Mouse (Mus musculus): ENCODE results near the gene Tenm2. TPM values are rescaled to one million over a fixed set of nuclear protein-coding genes. Genes with fewer than 3 reads are reported as not detected.

The Tenm2 gene
- total and polyA plus RNA-seq, 3 experiments = not detected

DNA sequence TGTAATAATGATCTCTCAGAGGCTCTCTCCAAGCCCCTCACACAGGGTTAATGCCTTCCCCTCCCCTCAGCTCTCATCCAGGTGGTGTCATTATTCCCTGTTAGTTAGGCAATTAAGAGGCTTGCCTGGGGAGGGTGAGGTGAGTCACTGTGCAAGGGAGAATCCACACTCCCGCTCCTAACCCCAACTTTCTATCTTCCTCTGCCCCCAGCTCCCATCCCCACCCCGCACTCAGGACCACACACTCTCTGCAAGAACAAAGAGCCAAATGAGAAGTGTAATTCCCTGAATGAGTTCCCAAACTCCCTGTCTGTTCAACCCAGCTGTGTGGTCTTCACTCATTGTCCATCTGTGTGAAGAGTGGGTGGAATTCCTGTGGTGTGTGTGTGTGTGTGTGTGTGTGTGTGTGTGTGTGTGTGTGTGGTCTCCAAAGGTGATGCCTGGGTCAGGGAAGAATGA lies 932.8 kb downstream of the Tenm2 start:
- Histone ChIP-seq H3K79me2 (ENCODE audit: control insufficient read depth, insufficient read depth, low read length, poor library complexity) (no peaks in the 10 kb centered on the region), H3K4me1 (ENCODE audit: control insufficient read depth in 1 of 2, insufficient read depth in 2 of 2, low read length in 2 of 2) (peaks cover 2 to 7% of the 10 kb centered on the region in 2 experiments; a peak in 3 of 4 replicates), H3K27me3 (ENCODE audit: control insufficient read depth in 1 of 2, insufficient read depth in 2 of 2, low read length in 2 of 2) (no peaks in the 10 kb centered on the region), H3K4me3 (ENCODE audit: control insufficient read depth in 1 of 2, insufficient read depth in 1 of 2, low read depth in 2 of 2, low read length in 2 of 2) (no peak overlapping the region), H3K9ac (ENCODE audit: control insufficient read depth, low read depth, low read length, poor library complexity, severe bottlenecking) (no peak overlapping the region), H3K9me3 (replicated peaks; ENCODE audit: insufficient read depth, low read length) (no peaks in the 10 kb centered on the region), H3K27ac (ENCODE audit: control insufficient read depth, low read depth, low read length) (no peak overlapping the region), H3K36me3 (ENCODE audit: control insufficient read depth in 1 of 2, insufficient read depth in 2 of 2, low read length in 2 of 2) (peaks cover 0 to 5% of the 10 kb centered on the region in 2 experiments; a peak in 2 of 4 replicates)
- TF ChIP-seq USF2 (IDR thresholded peaks at IDR 0.05; ENCODE audit: borderline replicate concordance in 1 of 2, insufficient read depth in 1 of 2, low read depth in 1 of 2, low read length in 2 of 2) = no peak
- no peak for TF ChIP-seq ETS1 (IDR thresholded peaks at IDR 0.05; ENCODE audit: low read depth, low read length)
- TF ChIP-seq ZNF384 (IDR thresholded peaks at IDR 0.05; ENCODE audit: low read depth, low read length) = no peak
- TF ChIP-seq RCOR1 (IDR thresholded peaks at IDR 0.05; ENCODE audit: low read depth, low read length) = no peak
- TF ChIP-seq ZKSCAN1 (IDR thresholded peaks at IDR 0.05; ENCODE audit: low read depth, low read length) = no peak
- no peak for TF ChIP-seq HCFC1 (IDR thresholded peaks at IDR 0.05; ENCODE audit: low read depth, low read length)
- TF ChIP-seq SMC3 (IDR thresholded peaks at IDR 0.05; ENCODE audit: low read depth, low read length) = no peak
- no peak for TF ChIP-seq MYB (IDR thresholded peaks at IDR 0.05; ENCODE audit: low read depth, low read length)
- no peak for TF ChIP-seq MEF2A (IDR thresholded peaks at IDR 0.05; ENCODE audit: extremely low read depth, insufficient replicate concordance, low read depth, low read length, poor library complexity, severe bottlenecking)
- TF ChIP-seq CHD2 (IDR thresholded peaks at IDR 0.05; ENCODE audit: low read length) = no peak
- no peak for TF ChIP-seq TAL1 (IDR thresholded peaks at IDR 0.05; ENCODE audit: low read length)
- no peak for TF ChIP-seq KAT2A (conservative IDR thresholded peaks at IDR 0.05; ENCODE audit: low read depth, low read length)
- TF ChIP-seq MAX (IDR thresholded peaks at IDR 0.05; ENCODE audit: low read length) = no peak
- DNase-seq (ENCODE audit: low read depth, low spot score) = no peak

DNA sequence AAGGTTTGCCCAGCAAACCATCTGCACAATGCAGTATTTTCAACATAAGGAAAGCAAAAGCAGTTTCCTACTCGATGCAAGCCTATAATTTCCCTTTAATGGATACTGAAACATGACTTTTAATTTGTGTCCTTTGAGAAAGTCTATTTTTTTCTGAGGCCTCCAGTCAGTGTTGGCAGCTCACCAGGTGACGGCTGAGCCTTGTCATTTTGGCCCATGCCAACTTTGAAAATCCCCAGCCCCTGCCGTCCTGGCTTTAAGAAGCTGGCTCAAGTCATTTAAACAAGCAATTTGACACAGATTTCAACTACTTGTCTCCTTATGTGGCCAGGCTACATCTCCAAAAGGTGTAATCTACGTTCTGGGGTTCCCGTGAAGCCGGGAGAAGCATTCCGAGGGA lies 933.7 kb downstream of the Tenm2 start:
- Histone ChIP-seq H3K27me3 (ENCODE audit: control insufficient read depth in 1 of 2, insufficient read depth in 2 of 2, low read length in 2 of 2) (peaks cover 0 to 1% of the 10 kb centered on the region in 2 experiments; a peak in 1 of 4 replicates), H3K9me3 (replicated peaks; ENCODE audit: insufficient read depth, low read length) (no peaks in the 10 kb centered on the region), H3K79me2 (ENCODE audit: control insufficient read depth, insufficient read depth, low read length, poor library complexity) (no peaks in the 10 kb centered on the region), H3K9ac (ENCODE audit: control insufficient read depth, low read depth, low read length, poor library complexity, severe bottlenecking) (no peak overlapping the region), H3K36me3 (ENCODE audit: control insufficient read depth in 1 of 2, insufficient read depth in 2 of 2, low read length in 2 of 2) (peaks cover 0 to 5% of the 10 kb centered on the region in 2 experiments; a peak in 2 of 4 replicates), H3K4me3 (ENCODE audit: control insufficient read depth in 1 of 2, insufficient read depth in 1 of 2, low read depth in 2 of 2, low read length in 2 of 2) (no peak overlapping the region), H3K27ac (ENCODE audit: control insufficient read depth, low read depth, low read length) (no peak overlapping the region), H3K4me1 (ENCODE audit: control insufficient read depth in 1 of 2, insufficient read depth in 2 of 2, low read length in 2 of 2) (peaks cover 2 to 7% of the 10 kb centered on the region in 2 experiments; a peak in 3 of 4 replicates)
- no peak for TF ChIP-seq CHD2 (IDR thresholded peaks at IDR 0.05; ENCODE audit: low read length)
- no peak for DNase-seq (ENCODE audit: low read depth, low spot score)

DNA sequence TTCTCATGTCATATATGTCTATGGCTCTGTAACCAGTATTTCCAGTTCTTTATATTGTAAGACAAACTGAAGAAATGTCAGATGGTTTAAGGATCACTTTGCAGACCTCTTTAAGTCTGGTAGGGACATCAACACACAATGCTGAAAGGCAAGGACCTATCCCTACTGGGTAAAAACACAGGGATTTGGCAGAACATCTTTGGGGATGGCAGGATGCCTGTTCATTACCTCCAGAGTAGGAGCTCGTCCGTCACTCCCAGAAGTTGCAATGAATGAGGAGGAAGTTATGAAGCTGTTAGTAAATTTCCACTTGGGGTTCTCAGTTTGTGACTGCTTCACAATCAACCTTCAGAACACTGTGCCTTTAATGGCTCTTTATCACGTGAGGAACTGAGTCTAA lies 939.2 kb downstream of the Tenm2 start:
- no peak for TF ChIP-seq ZC3H11A (IDR thresholded peaks at IDR 0.05; ENCODE audit: low read depth, low read length)
- no peak for TF ChIP-seq USF2 (IDR thresholded peaks at IDR 0.05; ENCODE audit: borderline replicate concordance in 1 of 2, insufficient read depth in 1 of 2, low read depth in 1 of 2, low read length in 2 of 2)
- no peak for TF ChIP-seq MYC (IDR thresholded peaks at IDR 0.05; ENCODE audit: low read depth, low read length)
- no peak for TF ChIP-seq USF1 (IDR thresholded peaks at IDR 0.05; ENCODE audit: low read depth, low read length)
- TF ChIP-seq POLR2AphosphoS5 (IDR thresholded peaks at IDR 0.05; ENCODE audit: borderline replicate concordance, low read depth, low read length) = no peak
- TF ChIP-seq MEF2A (IDR thresholded peaks at IDR 0.05; ENCODE audit: extremely low read depth, insufficient replicate concordance, low read depth, low read length, poor library complexity, severe bottlenecking) = no peak
- TF ChIP-seq NELFE (IDR thresholded peaks at IDR 0.05; ENCODE audit: low read depth, low read length) = no peak
- no peak for TF ChIP-seq GATA1 (IDR thresholded peaks at IDR 0.05; ENCODE audit: low read depth, low read length)
- TF ChIP-seq ETS1 (IDR thresholded peaks at IDR 0.05; ENCODE audit: low read depth, low read length) = no peak
- no peak for TF ChIP-seq KAT2A (conservative IDR thresholded peaks at IDR 0.05; ENCODE audit: low read depth, low read length)
- TF ChIP-seq JUND (IDR thresholded peaks at IDR 0.05; ENCODE audit: low read depth, low read length) = no peak
- Histone ChIP-seq H3K4me1 (ENCODE audit: control insufficient read depth in 1 of 2, insufficient read depth in 2 of 2, low read length in 2 of 2) (no peaks in the 10 kb centered on the region), H3K9ac (ENCODE audit: control insufficient read depth, low read depth, low read length, poor library complexity, severe bottlenecking) (no peak overlapping the region), H3K4me3 (ENCODE audit: control insufficient read depth in 1 of 2, insufficient read depth in 1 of 2, low read depth in 2 of 2, low read length in 2 of 2) (no peak overlapping the region), H3K27ac (ENCODE audit: control insufficient read depth, low read depth, low read length) (no peak overlapping the region), H3K36me3 (ENCODE audit: control insufficient read depth in 1 of 2, insufficient read depth in 2 of 2, low read length in 2 of 2) (no peaks in the 10 kb centered on the region), H3K9me3 (replicated peaks; ENCODE audit: insufficient read depth, low read length) (no peaks in the 10 kb centered on the region), H3K27me3 (ENCODE audit: control insufficient read depth in 1 of 2, insufficient read depth in 2 of 2, low read length in 2 of 2) (peaks cover 0 to 1% of the 10 kb centered on the region in 2 experiments; a peak in 2 of 4 replicates), H3K79me2 (ENCODE audit: control insufficient read depth, insufficient read depth, low read length, poor library complexity) (no peaks in the 10 kb centered on the region)
- no peak for DNase-seq (ENCODE audit: low read depth, low spot score)

Measured in MEL (cell line).